Mouse (Mus musculus): ENCODE measurements around the gene Foxp4.

- TF ChIP-seq CTCF (IDR thresholded peaks at IDR 0.05; ENCODE audit: insufficient read depth, low read length) (no peak), POLR2A (IDR thresholded peaks at IDR 0.05; ENCODE audit: borderline replicate concordance, extremely low read depth, low read depth, low read length) (no peak)
Observed at GRCm38 (mm10) chr17:47949441-47949840, 25.0 kb upstream of the Foxp4 start.

All from lung, adult 2 months (tissue).